Mouse (Mus musculus) erythroblast, embryonic 14.5 days (primary cell): ENCODE measurements around the gene Ptprg.

Source experiments
- GATA1 ChIP-seq: IDR thresholded peaks from 2 replicates; pipeline ENCODE4 v1.6.1; 2012; ENCODE audit warnings: low read length, inconsistent platforms, mixed read lengths
- TAL1 ChIP-seq: IDR thresholded peaks from 3 replicates; pipeline ENCODE4 v1.6.1; 2012; ENCODE audit warnings: low read length, inconsistent platforms, mixed read lengths

- TF ChIP-seq GATA1 (no peak), TAL1 (no peak)
Observed at GRCm38 (mm10) chr14:12069707-12070106, 516.4 kb downstream of the Ptprg start.
